Mouse (Mus musculus): ENCODE results near the gene Rnf216. TPM values are rescaled to one million over a fixed set of nuclear protein-coding genes. Genes with fewer than 3 reads are reported as not detected.
A peak's percentile ranks its signal among the peaks of the same experiment; 100 is the strongest.

The Rnf216 gene
- total and polyA plus RNA-seq, 3 experiments: 15.5 to 30.7 (median 18.2) TPM

DNA sequence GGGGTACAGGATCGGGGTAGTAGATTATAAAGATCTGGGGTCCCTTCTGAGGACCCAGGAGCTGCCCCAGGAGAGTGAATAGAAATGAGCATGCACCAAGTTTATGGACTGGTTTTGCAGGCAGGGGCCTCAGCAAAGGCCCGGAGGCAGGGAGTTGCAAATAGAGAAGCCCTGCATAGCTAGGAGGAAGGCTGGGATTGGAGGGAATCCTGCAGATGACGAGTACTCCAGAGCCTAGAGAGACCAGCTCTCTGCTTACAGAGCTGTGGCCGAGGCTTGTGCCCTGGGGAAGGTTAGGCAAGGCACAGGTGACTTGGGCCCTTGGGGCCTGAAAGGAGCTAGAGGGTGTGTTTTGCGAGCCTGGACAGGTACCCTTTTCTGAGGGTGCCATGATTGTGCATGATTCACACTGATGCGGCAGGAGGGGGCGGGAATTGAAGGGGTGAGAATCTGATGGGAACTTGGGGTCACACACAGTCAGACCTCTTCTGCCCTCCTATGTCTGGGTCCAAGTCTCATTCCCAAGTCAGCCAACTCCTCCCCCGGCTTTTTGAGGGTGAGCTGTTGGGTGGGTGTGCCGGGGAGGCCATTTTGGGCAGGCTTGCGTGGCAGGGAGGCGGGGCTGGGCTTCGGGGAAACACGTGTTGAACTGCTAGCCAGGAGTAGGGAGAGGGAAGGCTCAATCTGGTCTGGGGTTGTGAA, 149.6 kb downstream of the Rnf216 start:
- Histone ChIP-seq H3K79me2 (replicated peaks; ENCODE audit: control insufficient read depth, extremely low read depth, insufficient read depth, poor library complexity, severe bottlenecking) (peaks cover 22% of the 10 kb centered on the region), H3K9ac (ENCODE audit: insufficient read depth, low read depth) (no peak overlapping the region), H3K4me2 (ENCODE audit: insufficient read depth, low read depth, poor library complexity, severe bottlenecking) (peak overlapping the region; percentile 47), H3K4me1 (ENCODE audit: control insufficient read depth in 1 of 2, insufficient read depth in 2 of 2) (peaks cover 20 to 73% of the 10 kb centered on the region in 2 experiments), H3K27me3 (replicated peaks) (peaks cover 12% of the 10 kb centered on the region), H3K9me3 (replicated peaks; ENCODE audit: low read length) (peaks cover 11% of the 10 kb centered on the region), H3K36me3 (replicated peaks in 1 of 2; ENCODE audit: control insufficient read depth in 1 of 2, insufficient read depth in 1 of 2, low read length in 1 of 2) (peaks cover 3 to 26% of the 10 kb centered on the region in 2 experiments), H3K4me3 (replicated peaks in 1 of 3; ENCODE audit: low read depth in 2 of 3, low read length in 2 of 3, poor library complexity in 1 of 3) (peak overlapping the region; percentile 58 to 77 (median 62)), H3K27ac (ENCODE audit: insufficient read depth, low read depth) (no peak overlapping the region)
- DNase-seq (ENCODE audit: extremely low read depth): no peak
- dilution Hi-C loops (cut with MboI; ENCODE audit: extremely low pct_ligation_motif_present, extremely low pct_unique_long_range_greater_than_20kb, low sequenced_read_pairs) (no loop called here), in situ Hi-C loops (cut with MboI; ENCODE audit: low pct_ligation_motif_present, low pct_unique_long_range_greater_than_20kb, low sequenced_read_pairs) (no loop called here)
- TF ChIP-seq ZNF384 (IDR thresholded peaks at IDR 0.05; ENCODE audit: low read depth, low read length): no peak
- TF ChIP-seq JUND (conservative IDR thresholded peaks at IDR 0.05; ENCODE audit: low read depth, low read length): no peak
- no peak for TF ChIP-seq E2F4 (IDR thresholded peaks at IDR 0.05; ENCODE audit: insufficient replicate concordance, low read depth, low read length)
- TF ChIP-seq ZC3H11A (IDR thresholded peaks at IDR 0.05; ENCODE audit: low read depth, low read length): no peak
- peak; percentile 49 for TF ChIP-seq SIN3A (IDR thresholded peaks at IDR 0.05; ENCODE audit: low read length)
- TF ChIP-seq NELFE (IDR thresholded peaks at IDR 0.05; ENCODE audit: low read depth, low read length): no peak
- no peak for TF ChIP-seq PAX5 (IDR thresholded peaks at IDR 0.05; ENCODE audit: low read length)
- peak; percentile 55; the same call in 1 of the 2 replicates for TF ChIP-seq MYC (IDR thresholded peaks at IDR 0.05; ENCODE audit: low read depth, low read length)
- no peak for TF ChIP-seq GABPA (IDR thresholded peaks at IDR 0.05; ENCODE audit: insufficient replicate concordance, low read depth, low read length)
- no peak for TF ChIP-seq TCF12 (IDR thresholded peaks at IDR 0.05; ENCODE audit: low read depth, low read length)
- TF ChIP-seq MAZ (IDR thresholded peaks at IDR 0.05; ENCODE audit: low read depth, low read length): no peak
- TF ChIP-seq UBTF (IDR thresholded peaks at IDR 0.05; ENCODE audit: low read depth, low read length): no peak
- TF ChIP-seq USF2 (conservative IDR thresholded peaks at IDR 0.05; ENCODE audit: low read depth, low read length): no peak
- no peak for TF ChIP-seq ELF1 (IDR thresholded peaks at IDR 0.05; ENCODE audit: low read depth, low read length)
- TF ChIP-seq POLR2AphosphoS2 (IDR thresholded peaks at IDR 0.05; ENCODE audit: low read depth, low read length): no peak
- TF ChIP-seq EP300 (IDR thresholded peaks at IDR 0.05; ENCODE audit: low read length): no peak
- no peak for TF ChIP-seq MEF2A (IDR thresholded peaks at IDR 0.05; ENCODE audit: borderline replicate concordance, low read depth, low read length)
- TF ChIP-seq TBP (conservative IDR thresholded peaks at IDR 0.05; ENCODE audit: low read depth, low read length): no peak
- TF ChIP-seq ZKSCAN1 (IDR thresholded peaks at IDR 0.05; ENCODE audit: borderline replicate concordance, low read depth, low read length): no peak
- TF ChIP-seq ZMIZ1 (IDR thresholded peaks at IDR 0.05; ENCODE audit: low read depth, low read length): no peak
- TF ChIP-seq POLR2A (IDR thresholded peaks at IDR 0.05; ENCODE audit: low read depth, low read length): 0 out of 2 replicates have a peak, but pooled peaks have one; percentile 21
- TF ChIP-seq MAFK (IDR thresholded peaks at IDR 0.05; ENCODE audit: insufficient replicate concordance, low read length): no peak
- TF ChIP-seq JUN (IDR thresholded peaks at IDR 0.05; ENCODE audit: insufficient read depth, low read depth, low read length): no peak
- no peak for TF ChIP-seq ETS1 (conservative IDR thresholded peaks at IDR 0.05; ENCODE audit: low read depth, low read length)
- TF ChIP-seq MXI1 (IDR thresholded peaks at IDR 0.05; ENCODE audit: low read depth, low read length): peak; percentile 96
- TF ChIP-seq IRF4 (IDR thresholded peaks at IDR 0.05; ENCODE audit: low read depth, low read length): no peak
- no peak for TF ChIP-seq CHD2 (IDR thresholded peaks at IDR 0.05; ENCODE audit: low read length)
- no peak for TF ChIP-seq NRF1 (IDR thresholded peaks at IDR 0.05; ENCODE audit: low read depth, low read length)
- TF ChIP-seq BHLHE40 (IDR thresholded peaks at IDR 0.05; ENCODE audit: low read depth, low read length): 0 out of 2 replicates have a peak, but pooled peaks have one; percentile 28
- peak; percentile 90 for TF ChIP-seq MAX (IDR thresholded peaks at IDR 0.05; ENCODE audit: low read length)
- no peak for TF ChIP-seq USF1 (IDR thresholded peaks at IDR 0.05; ENCODE audit: low read depth, low read length)
- TF ChIP-seq RCOR1 (conservative IDR thresholded peaks at IDR 0.05; ENCODE audit: low read depth, low read length): no peak

All from CH12.LX (cell line).